Mouse (Mus musculus) erythroid progenitor cell, adult 5-6 weeks (primary cell): ENCODE measurements around the gene Hes3. TPM values are rescaled to one million over a fixed set of nuclear protein-coding genes. Genes with fewer than 3 reads are reported as not detected.

Experiments
- ATAC-seq: replicated peaks from 2 replicates; pipeline ENCODE4 v1.8.0; 2016; ENCODE audit warnings: moderate number of reproducible peaks, mild to moderate bottlenecking, moderate TSS enrichment, inconsistent platforms; ENCODE audit not compliant: poor library complexity, low FRiP score, severe bottlenecking
- total RNA-seq, 2 experiments: library from RNA; stranded (forward) in 1 of 2; stranded (reverse) in 1 of 2; fragments of 150-400 nt in 1 of 2; fragments of 186-747, 209-891 nt in 1 of 2; gene quantifications; 2 replicates each; pipeline versions ENCODE4 v1.2.3 to v1.2.4; 2015 to 2017; ENCODE audit warnings: low replicate concordance in 2 of 2

Hes3 gene
- total RNA-seq (2015; ENCODE audit: low replicate concordance): not detected in 2 replicates
- not detected in 2 replicates for total RNA-seq (2017; ENCODE audit: low replicate concordance)

DNA sequence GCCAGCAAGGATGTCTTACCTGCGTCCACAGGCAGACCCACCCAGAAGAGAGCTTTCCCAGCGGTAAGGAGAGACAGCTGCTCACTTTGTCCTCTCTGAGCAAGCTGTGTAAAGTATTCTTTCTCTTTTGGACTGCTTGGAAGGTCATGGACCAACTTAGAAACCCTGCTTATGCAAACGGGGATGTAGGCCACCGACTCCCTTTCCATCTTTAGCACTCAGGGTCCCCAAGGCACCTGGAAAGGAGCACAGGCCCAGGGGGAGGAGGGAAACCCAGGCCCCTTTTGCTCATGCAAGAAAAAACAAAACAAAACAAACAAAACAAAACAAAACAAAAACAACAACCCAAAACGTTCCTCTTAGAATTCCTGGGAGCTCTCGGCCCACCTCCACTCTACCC lies at the start of gene Hes3:
TSS of gene Hes3 (minus strand) at position 101 of the 400 bp plus-strand sequence.
- ATAC-seq: no peak

DNA sequence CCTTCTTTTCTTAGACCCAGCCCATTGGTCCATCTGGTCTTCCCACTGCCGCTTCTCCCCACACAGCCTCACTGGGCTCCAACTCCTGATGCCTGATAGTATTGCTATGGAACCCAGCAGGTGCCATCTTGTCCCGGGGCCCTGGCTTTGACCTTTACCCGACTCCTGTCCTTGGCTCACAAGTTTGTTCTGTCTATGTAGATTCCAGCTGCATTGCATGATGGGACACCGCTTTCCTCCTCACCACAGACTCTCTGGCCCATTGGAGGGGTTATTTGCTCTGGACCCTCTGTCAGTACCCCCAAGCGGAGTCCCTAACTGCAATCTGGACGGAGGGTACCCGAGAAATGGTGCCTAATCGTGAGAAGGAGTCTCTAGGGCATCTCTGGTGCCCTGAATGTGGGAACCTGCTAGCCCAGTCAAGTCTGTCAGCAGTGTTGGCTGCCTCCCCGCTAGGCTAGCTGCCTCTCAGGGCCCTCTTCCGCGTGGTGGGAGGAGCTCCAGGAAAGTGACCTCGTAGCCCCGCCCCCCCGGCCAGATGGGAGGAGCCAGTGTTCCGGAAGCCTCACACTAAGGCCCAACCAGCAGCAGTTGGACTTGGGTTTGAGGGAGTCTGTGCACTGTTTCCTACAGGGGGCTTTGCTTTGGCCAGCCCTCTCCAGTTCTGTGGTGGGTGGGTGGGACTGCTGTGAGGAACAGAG lies 49.3 kb upstream of the Hes3 start:
- no peak for ATAC-seq

DNA sequence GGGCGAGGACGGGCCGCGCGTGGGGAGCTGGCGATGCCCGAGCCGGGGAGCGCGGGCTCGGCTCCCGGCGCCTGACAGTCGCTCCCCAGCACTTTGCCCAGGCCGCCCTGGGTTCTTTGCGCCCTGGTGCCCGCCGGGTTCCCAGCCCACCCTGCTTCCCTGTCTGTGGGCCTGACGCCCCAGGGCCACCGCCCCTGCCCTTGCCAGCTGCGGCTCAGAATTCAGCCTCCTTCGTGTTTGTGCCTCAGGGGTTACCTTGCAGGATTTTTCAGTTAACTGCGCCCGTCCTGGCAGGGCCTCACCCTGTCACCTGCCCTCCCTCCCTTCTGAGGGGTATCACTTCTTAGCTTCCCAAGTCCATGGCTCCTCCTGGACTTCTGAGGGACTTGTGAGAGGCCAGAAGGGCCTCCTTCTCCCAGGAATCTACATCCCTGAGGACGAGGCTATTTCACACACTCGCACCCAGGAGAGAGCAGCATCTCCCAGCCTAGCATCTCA lies 47.9 kb upstream of the Hes3 start:
- ATAC-seq: no peak

DNA sequence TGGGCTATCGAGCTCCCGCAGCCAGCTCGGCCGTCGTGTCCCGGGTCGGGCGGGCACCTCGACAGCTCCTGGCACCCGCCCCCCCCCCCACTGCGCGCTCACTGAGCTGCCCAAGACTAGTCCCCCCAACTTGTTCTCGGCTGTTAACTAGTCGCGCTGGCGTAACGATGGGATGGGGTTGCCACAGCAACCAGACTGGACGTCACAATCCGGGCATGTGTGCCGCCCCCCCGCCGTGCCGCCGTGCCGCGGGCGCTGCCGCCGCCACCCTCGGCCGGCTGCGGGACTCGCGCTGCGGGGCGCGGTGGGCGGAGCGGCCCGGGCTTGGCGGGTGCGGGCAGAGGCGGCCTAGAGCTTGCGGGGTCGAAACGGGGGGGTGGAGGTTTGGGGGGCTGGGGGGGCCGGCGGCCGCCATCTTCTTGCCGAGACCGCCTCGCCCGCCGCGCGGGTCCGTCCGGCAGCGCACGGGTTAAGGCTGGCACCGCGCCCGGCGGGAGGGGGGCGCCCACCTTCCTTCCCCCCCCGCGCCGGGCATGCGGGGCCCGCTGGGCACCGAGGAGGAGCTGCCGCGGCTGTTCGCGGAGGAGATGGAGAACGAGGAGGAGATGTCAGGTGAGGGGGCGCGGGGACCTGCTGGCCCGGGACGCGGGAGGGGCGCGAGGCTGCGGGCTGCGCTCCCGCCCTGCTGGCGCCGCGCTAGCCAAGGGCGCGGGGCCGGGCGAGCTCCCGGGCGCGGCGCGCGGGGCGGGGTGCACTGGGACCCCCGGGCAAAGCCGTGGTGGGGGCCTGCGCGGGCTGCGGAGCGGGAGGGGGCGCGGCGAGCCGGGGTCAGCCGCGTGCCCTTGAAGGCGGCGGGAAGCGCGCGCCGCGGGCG lies 47.2 kb upstream of the Hes3 start, which contains the start of gene Chd5:
TSS of gene Chd5 (plus strand) at position 233 of the 874 bp plus-strand sequence.
- no peak for ATAC-seq

DNA sequence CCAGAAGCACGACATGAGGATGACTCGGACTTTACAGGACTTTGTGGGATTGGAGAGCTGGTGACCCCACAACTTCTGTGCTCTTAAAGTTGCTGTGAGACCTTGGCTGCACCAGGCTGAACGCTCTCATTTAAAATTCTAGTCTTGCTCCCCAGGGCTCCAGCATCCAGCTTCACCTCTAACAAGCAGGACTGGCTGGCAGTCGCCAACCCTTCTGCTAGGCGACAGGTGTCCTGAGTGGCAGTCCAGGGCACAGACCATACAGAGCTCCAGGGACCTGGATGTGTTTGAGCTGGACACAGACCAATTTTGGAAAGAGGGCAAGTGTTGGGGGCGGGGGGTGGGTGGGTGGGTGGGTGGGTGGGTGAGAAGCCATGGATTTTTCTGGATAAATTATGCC lies 46.3 kb upstream of the Hes3 start:
- ATAC-seq: no peak

DNA sequence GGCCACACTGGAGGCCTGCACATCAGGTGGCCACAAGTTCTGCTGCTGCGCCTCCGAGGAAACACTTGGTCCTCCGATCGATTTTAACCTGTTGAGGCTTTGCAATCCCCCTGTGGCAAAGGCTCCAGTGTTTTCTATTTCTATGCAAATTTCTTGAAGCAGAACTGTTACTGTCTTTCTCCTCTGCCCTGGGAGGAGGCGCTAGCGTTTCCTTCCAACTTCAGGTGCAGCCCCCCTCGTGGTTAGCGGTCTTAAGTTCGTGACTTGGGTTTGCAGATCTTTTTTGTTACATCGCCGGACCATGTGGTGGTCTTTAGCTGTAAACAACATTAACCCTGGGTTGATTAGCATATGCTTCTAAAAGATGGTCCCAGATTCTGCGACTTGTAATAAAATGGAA lies 42.1 kb upstream of the Hes3 start:
- ATAC-seq: no peak

DNA sequence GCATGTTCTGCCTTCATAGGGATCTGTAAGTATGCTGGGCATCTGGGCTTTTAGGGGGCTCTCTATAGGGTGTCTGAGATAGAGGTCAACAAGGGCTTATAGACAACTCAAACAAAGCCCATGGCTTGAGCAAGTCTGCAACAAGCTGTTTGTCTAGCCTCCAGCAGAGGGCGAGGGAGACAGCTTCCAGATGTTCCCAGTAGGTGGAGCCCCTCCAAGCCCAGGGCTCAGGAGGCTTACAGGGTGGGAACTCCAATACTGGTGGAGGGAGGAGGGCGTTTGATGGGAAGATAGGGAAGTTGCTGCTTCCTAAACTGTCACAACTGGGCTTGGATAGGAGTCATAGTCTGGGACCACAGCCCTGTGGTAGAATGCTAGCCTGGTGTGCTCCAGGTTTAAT lies 41.5 kb upstream of the Hes3 start:
- ATAC-seq: no peak

DNA sequence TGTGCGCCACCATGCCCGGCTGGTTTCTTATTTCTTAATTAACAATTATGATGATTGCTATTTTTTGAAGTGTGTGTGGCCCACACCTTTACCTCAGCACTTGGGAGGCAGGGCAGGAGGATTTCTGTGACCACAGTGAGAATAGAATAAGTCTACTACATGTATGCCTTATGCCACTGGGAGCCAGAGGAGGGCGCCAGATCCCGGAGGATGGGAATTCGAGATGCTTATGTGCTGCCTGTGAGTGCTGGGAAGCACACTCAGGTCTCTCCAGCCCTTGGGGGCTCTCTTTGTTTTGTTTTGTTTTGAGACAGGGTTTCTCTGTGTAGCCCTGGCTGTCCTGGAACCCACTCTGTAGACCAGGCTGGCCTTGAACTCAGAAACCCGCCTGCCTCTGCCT lies 37.2 kb upstream of the Hes3 start:
- ATAC-seq: no peak

DNA sequence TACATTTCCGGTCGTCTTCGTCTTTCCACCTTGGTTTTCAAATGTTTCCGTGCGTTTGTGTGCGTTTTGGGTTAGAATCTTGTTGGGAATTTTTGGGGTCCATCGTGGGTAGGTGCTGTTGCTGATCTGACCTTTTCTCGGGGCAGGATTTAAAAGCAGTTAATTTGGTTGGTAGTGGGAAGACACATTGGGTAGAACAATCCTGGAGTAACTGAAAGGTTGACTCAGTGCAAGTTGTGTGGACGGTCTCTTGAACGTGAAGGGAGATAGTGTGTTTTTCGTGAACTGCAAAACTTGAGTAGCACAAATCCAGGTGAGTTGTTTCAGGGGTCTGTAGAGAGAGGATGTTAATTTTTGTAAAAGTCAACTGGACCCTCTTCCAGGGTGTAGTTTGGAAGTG lies 35.1 kb upstream of the Hes3 start:
- ATAC-seq: no peak

DNA sequence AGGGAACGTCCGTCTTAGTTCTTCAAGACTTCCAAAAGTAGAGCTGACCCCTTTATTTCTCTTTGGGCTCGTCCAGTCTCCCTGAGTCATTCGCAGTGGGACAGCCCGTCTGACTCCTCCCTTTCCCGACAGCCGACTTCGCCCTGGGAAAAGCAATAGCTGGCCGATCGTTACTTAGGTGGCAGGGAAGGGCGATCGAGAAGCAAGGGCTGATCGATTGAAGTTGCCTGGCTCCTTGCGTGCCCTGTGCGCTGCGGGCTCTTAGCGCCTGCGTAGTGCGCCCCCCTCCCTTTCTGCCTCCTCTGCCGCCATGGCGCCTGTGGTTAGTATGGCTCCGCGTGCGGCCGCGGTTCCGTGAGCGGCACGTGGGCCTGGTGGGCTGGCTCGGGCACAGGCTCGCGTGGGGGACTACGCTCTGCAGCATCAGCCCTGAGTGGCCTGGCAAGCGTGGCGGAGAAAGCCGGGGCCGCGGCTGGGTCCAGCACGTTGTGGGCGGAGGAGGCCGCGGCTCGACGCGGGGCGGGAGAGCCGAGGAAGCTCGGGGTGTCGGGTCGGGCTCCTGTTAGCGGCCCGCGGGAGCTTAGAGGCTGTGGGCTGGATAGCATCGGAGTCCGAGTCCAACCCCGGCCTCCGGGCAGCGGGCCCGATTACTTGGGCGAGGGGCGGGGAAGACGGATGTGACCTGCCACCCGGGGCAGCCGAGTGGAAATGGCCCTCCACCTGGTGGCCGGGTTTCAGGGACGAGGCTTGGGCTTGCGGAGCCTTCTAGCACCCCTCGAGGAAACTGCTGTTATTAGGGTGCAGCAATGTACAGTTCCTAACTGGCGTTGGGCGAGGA lies 34.3 kb upstream of the Hes3 start, which contains the start of gene Rpl22:
TSS of gene Rpl22 (plus strand) at position 169 of the 838 bp plus-strand sequence.
- ATAC-seq: peak; percentile 93

DNA sequence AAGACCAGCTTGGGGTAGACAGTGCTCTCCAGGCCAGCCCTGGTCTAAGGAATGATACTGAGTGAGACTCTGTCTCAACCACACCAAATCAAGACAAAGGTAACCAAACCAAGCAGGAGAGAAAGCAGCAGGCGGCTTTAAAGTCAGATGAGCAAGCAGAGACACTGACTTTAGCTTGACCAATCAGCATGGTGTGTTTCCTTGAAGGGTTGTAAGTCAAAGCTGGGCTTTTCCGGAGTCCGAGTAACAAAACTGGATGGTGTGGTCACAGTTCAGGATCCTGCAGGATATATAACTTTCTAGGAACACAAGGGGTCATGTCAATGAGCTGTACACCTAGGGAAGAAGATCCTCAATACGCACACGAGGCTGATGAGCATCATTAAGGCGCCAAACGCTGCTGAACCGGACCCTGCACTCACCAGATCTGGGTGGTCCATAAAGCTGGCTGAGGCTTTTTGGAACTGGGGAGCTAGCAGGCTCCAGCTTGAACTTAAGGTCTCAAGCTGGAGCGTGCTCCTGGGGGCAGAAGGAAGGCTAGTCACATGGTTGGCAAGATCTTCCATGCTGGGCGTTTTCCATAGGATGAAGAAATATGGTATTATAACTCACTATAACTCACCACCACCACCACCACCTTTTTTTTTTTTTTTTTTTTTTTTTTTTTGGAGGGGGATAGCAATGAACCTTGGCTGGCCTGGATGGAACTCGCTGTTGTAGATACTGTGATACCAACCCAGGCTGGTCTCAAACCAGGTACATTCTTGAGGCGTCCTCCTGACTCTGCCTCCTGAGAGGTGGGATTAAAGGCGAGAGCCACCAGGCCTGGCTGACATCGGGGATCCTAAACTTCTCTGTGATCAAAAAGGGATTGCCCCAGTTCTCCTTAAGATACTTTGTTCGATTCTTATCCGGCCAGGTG lies 33.4 kb upstream of the Hes3 start:
- ATAC-seq: peak; percentile 26; the same call in 1 of the 2 replicates

DNA sequence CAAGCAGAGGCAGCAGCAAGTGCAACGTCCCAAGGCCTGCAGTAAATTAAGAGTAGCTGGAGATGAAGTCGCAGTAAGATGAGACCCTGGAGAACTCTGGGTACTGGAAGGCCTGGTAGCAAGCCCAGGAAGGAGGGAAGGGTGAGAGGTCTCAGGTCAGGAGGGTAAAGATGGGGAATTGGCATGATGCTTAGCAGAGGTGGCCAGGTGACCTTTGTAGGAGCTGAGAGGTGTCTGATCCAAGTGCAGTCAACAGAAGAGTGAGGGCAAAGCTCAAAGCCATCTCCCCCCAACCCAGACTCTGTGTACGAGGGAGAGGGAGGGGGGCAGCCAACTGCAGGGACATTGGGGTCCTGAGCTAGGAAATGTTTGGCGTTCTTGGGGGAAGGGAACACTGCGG lies 30.0 kb upstream of the Hes3 start:
- no peak for ATAC-seq

DNA sequence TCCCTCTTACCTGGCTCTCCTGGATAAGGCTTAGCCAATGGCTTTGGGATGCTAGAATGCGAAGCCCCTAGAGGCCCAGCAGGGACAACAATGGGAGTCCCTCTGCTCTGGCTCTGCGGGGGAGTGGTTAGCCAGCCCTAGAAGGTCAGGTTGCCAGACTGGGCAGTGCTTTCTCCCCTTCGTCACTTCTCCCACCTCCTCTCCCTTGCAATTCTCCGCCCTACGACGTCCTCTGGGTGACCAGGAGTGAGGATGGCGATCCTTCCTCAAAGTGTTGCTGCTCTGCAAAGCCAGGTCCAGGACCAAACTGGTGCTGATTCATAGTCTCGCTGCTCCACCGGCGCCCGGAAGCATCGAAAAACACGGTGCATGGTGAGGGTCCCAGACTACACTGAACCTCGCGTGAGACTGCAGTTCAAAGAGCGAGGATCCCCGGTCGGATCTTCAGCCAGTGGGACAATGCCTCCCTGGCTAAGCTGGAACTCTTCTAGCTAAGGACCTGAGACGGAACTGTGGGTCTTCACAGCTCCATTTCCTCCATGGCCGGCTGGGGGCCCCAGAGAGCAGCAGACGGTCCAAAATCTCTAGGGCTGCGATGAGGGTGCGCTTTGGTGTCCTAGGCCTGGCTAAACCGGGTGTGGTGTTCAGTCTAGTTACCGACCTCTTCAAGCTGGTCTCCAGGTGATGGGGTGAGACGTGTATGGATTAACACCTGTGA lies 27.2 kb upstream of the Hes3 start, which contains the start of gene Rnf207:
TSS of gene Rnf207 (minus strand) at position 477 of the 718 bp plus-strand sequence.
- 0 out of 2 replicates have a peak, but pooled peaks have one; percentile 27 for ATAC-seq

DNA sequence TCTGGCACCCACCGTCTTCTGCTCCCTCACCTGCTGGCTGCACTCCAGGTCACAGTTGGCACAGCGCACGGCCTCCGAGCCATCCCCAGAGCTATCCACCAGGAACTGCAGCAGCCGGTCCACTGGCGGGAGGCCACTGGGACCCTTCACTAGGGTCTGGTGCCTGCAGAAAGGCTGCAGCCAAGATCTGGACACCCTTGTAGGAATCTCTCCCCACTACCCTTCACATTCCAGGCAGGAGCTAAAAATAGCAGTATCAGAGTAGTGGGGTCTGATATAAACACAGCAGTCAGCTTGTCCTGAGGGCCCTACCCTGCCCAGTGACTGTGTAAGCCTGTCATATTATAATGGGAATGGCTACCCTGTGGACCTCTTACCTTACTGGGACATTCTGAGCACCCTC lies 26.2 kb upstream of the Hes3 start:
- ATAC-seq: no peak

DNA sequence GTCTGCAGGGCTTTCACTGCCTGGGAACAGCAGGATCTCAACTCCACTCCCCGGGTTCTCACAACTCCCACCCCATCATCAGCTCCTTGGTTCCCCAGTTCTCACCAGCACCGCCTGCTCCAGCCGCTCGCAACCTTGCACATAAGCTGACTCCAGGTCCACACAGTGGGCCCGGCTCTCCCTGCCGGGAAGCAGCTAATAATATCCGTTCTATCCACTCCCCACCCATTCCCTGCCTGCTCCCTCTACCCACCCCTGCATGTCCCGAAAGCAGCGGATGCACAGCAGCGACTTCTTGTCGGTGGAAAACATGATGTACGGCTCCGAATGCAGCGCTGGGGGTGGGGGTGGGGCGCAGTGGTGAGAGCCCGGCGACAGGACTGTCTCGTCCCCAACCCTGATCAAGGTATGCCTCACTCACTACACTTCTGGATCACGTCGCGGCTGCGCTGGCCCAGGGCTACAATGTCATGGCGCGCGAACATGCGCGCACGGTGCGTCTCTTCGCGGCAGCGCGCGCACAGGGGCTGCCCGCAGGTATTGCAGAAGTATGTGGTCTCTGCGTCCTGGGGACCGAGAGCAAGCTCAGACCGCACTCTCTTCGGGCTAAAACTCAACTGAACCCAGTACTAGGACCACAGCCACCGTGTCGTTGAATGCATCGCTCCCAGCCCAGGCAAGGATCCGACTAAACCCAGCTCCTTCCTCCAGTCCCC lies 24.2 kb upstream of the Hes3 start:
- no peak for ATAC-seq

DNA sequence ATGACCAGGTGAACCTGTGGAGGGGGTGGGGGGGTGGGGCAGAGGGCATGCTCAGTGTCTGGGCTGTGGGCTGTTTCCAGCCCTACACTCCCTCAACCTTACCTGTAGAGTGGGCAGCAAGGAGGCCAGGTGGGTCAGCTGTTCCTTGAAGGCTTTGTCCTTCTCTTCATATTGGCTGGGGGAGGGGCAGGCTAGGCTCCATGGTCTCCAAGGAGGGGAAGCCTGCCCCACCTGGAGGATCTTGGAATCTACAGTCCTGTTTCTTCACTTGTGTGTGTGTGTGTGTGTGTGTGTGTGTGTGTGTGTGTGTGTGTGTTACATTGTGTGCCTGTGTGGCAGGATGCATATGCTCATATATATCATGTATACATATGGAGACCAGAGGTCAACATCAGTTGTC lies 22.5 kb upstream of the Hes3 start:
- no peak for ATAC-seq

DNA sequence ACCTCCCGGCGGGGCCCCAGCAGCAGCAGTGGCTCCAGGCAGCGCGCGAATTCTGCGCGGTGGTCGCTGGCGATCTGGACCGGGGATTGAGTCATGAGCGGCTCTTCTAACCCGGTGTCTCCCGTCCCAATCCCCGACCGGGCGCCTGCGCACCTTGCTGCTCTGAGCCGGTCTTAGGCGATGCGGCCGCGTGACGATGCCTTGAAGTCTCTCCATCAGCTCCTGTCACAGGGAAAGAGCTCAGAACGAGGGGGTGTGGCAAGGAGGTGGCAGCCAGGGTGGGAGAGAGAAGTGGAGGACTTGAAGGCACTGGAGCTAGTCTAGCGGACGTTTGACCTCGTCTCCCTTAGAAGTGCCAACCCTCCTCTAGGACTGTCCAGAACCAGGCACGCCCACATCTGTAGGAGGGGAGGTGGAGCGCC lies 21.8 kb upstream of the Hes3 start:
- ATAC-seq: no peak
